Mouse (Mus musculus) lung, adult 2 months (tissue): ENCODE data around the gene Phf21a.
A peak's percentile ranks its signal among the peaks of the same experiment; 100 is the strongest.

Experiments used
- CTCF ChIP-seq: fragments of 200-500 bp; IDR thresholded peaks from 2 replicates; pipeline ENCODE4 v1.5.1; 2011; ENCODE audit warnings: mild to moderate bottlenecking, low read length, control low read depth; ENCODE audit not compliant: insufficient read depth
- POLR2A ChIP-seq: fragments of 200-500 bp; IDR thresholded peaks from 2 replicates; pipeline ENCODE4 v1.6.1; 2011; ENCODE audit warnings: low read depth, mild to moderate bottlenecking, control low read depth, low read length, borderline replicate concordance; ENCODE audit errors: extremely low read depth

DNA sequence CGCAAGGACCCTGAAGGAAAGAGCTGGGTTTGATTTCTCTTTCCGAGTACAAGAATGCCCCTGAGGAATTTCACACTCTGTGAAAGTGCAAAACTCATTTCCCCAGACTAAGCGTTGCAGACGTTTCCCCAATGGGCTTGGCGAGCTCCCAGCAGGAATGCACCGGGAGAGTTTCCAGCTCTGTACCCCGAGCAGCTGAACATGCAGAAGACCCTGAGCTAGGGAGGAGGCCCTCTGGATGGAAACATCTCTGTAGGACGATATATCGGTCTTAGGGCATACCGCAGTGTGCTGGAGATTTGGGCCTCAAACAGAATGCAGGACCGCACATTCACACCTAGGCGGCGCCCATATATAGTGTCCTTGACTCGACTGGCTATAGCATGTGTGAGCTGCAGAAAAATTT is 37.1 kb upstream of the Phf21a start:
- TF ChIP-seq POLR2A (no peak), CTCF (peak; percentile 51)
